Mouse (Mus musculus) heart, postnatal 14 days (tissue): ENCODE results near the gene Zfp692. TPM values are rescaled to one million over a fixed set of nuclear protein-coding genes. Genes with fewer than 3 reads are reported as not detected.
"Not testable (repeated sequence)": the region's sequence is repeated elsewhere in the genome, so short reads cannot be mapped to it uniquely, and the experiment has no call there.

ENCODE experiments used
- DNase-seq, 2 experiments: peaks; one replicate each; pipeline ENCODE4 v3.0.0; 2021 to 2022
- intact Hi-C: fragments of 180-260 bp; cut with DNase I; formaldehyde crosslinking; loops from one replicate; pipeline ENCODE4 v1.15.1; 2025
- total RNA-seq, 2 experiments: library from RNA; stranded (reverse); gene quantifications; 2 replicates each; pipeline ENCODE4 v1.2.3; 2021

Gene Zfp692
- total RNA-seq, 2 experiments from 2014 or later: 3.9 to 4.7 TPM

- no peak for DNase-seq
- intact Hi-C loops: no loop called here
These were observed 44.3 kb downstream of the Zfp692 start for GRCm38 (mm10) chr11:58351179-58351578.

GRCm38 (mm10) chr11:58352681-58353548 lies 46.0 kb downstream of the Zfp692 start:
- DNase-seq: no peak
- intact Hi-C loops: no loop called here

GRCm38 (mm10) chr11:58353709-58354108 lies 46.8 kb downstream of the Zfp692 start:
- DNase-seq: no peak
- intact Hi-C loops: no loop called here

GRCm38 (mm10) chr11:58354476-58354875 lies 47.6 kb downstream of the Zfp692 start:
- intact Hi-C loops: no loop called here
- DNase-seq: no peak

- intact Hi-C loops: no loop called here
- no peak for DNase-seq
These were observed 48.1 kb downstream of the Zfp692 start for GRCm38 (mm10) chr11:58354927-58355326.

GRCm38 (mm10) chr11:58357042-58357441 lies 50.2 kb downstream of the Zfp692 start:
- intact Hi-C loops: no loop called here
- no peak for DNase-seq

GRCm38 (mm10) chr11:58357844-58358534 lies 51.1 kb downstream of the Zfp692 start:
- intact Hi-C loops: no loop called here
- no peak for DNase-seq

- intact Hi-C loops, DNase-seq: not testable (repeated sequence)
These were observed 55.7 kb downstream of the Zfp692 start for GRCm38 (mm10) chr11:58362562-58362961.

Other genes with a start within 250 kb of the Zfp692 start
- not detected for gene Gm12248, start 213.9 kb upstream of the Zfp692 start, total RNA-seq
- gene Cnot8, start 202.9 kb upstream of the Zfp692 start, total RNA-seq: 10 to 100 TPM; 38.6 to 40.5 TPM
- gene Gemin5, start 138.5 kb upstream of the Zfp692 start, total RNA-seq: 1 to 10 TPM; 9.2 to 9.7 TPM
- 10 to 100 TPM; 47.1 to 49.9 TPM for gene Mrpl22, start 135.4 kb upstream of the Zfp692 start, total RNA-seq
- gene Igtp, start 107.5 kb upstream of the Zfp692 start, total RNA-seq: 1 to 10 TPM; 3.8 to 4.8 TPM
- 1 to 10 TPM; 6.9 to 7.0 TPM for gene Irgm2, start 107.5 kb upstream of the Zfp692 start, total RNA-seq
- not detected for gene 4930438A08Rik, start 32.3 kb upstream of the Zfp692 start, total RNA-seq
- 10 to 100 TPM; 48.9 to 53.1 TPM for gene Zfp672, start 23.3 kb downstream of the Zfp692 start, total RNA-seq
- 10 to 100 TPM; 45.6 to 49.5 TPM for gene Sh3bp5l, start 23.7 kb downstream of the Zfp692 start, total RNA-seq
- gene Lypd8, start 72.0 kb downstream of the Zfp692 start, total RNA-seq: not detected
- gene 1810065E05Rik, start 114.0 kb downstream of the Zfp692 start, total RNA-seq: not detected
- gene Gm12253, start 125.5 kb downstream of the Zfp692 start, total RNA-seq: not detected
- gene Lypd9, start 145.9 kb downstream of the Zfp692 start, total RNA-seq: not detected
- gene Olfr30, start 155.2 kb downstream of the Zfp692 start, total RNA-seq: not detected
- not detected for gene Olfr332, start 185.5 kb downstream of the Zfp692 start, total RNA-seq
- gene Olfr331, start 195.5 kb downstream of the Zfp692 start, total RNA-seq: not detected
- not detected for gene Olfr330, start 227.8 kb downstream of the Zfp692 start, total RNA-seq
- gene Olfr329-ps, start 239.4 kb downstream of the Zfp692 start, total RNA-seq: not detected
- gene Olfr328, start 248.6 kb downstream of the Zfp692 start, total RNA-seq: under 1 TPM; 0.10 to 0.12 TPM